ENCODE assay signal across 25 mouse cellular contexts in the genomic region with DNA sequence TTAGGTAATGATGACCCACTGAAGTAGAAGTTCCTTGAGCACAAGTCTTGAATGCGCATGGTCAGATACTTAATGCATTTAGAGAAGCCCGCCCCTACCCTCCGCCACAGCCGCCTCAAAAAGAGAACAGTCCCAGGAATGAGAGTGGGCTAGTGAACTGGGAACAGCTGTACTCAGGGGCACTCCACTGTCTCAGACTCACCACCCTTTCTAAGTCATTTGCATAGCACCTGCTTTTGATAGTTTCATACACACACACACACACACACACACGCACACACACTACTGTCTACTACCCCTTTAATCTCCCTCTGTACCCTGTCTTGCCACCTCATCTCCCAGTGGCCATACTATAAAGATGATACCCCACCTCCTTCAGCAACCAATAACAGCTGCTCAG. TPM values are rescaled to one million over a fixed set of nuclear protein-coding genes. Genes with fewer than 3 reads are reported as not detected.
A peak's percentile ranks its signal among the peaks of the same experiment; 100 is the strongest.
DNase-seq lines count a peak whose midpoint lies in the region; ATAC-seq and TF ChIP-seq lines count a peak whose summit lies in the region.
"Had no signal": no experiment of that assay in that cellular context is flagged by ENCODE, and none has a peak within 500 bp of the region (broad histone marks: within the 10 kb centered on the region; RNA-seq: fewer than 3 reads in every experiment).

No protein-coding gene starts in this region.

- peaks cover 10% of the 10 kb centered on the region for H3K4me1 ChIP-seq in forebrain, embryonic 12.5 days
- no peaks in the 10 kb centered on the region for H3K4me1 ChIP-seq in forebrain, postnatal 0 days (ENCODE audit: insufficient read depth)
- H3K4me1 ChIP-seq in kidney, embryonic 16.5 days (ENCODE audit: insufficient read depth, low read length), result no peaks in the 10 kb centered on the region
- H3K4me1 ChIP-seq in kidney, embryonic 15.5 days, result no peaks in the 10 kb centered on the region
- 0 out of 2 replicates have a peak, but pooled peaks cover 6% of the 10 kb centered on the region for H3K4me1 ChIP-seq in neural tube, embryonic 14.5 days (ENCODE audit: control insufficient read depth, insufficient read depth, low read length)
- peaks cover 8% of the 10 kb centered on the region; the same call in 1 of the 2 replicates for H3K4me1 ChIP-seq in heart, embryonic 12.5 days (replicated peaks)
- H3K4me1 ChIP-seq: embryonic facial prominence, embryonic 15.5 days; liver, embryonic 13.5 days had no signal

- H3K27ac ChIP-seq in forebrain, embryonic 12.5 days, result no peak overlapping the region
- no peak overlapping the region for H3K27ac ChIP-seq in forebrain, postnatal 0 days (ENCODE audit: low read depth, low read length)
- H3K27ac ChIP-seq in kidney, embryonic 16.5 days (ENCODE audit: low read length), result no peak overlapping the region
- no peak overlapping the region for H3K27ac ChIP-seq in kidney, embryonic 15.5 days
- no peak overlapping the region for H3K27ac ChIP-seq in neural tube, embryonic 14.5 days (ENCODE audit: low read depth, low read length)
- no peak overlapping the region for H3K27ac ChIP-seq in heart, embryonic 12.5 days (ENCODE audit: poor library complexity, severe bottlenecking)
- H3K27ac ChIP-seq: embryonic facial prominence, embryonic 15.5 days; heart, embryonic 13.5 days; kidney, postnatal 0 days; liver, embryonic 13.5 days; stomach, postnatal 0 days had no signal

- DNase-seq in forebrain, postnatal 0 days, result no peak
- DNase-seq in B cell, adult 2 months, result peak; percentile 17 to 23
- DNase-seq: adrenal gland, postnatal 25 days; cerebellum, adult 9-11 months; gastrocnemius, postnatal 14 days; heart, adult 11 months; heart, postnatal 14 days; kidney, adult 11 months; layer of hippocampus, adult 9-11 months; liver, embryonic 13.5 days; lung, adult 2 months; lung, postnatal 36 days; thymus, adult 2 months; thymus, postnatal 4 days had no signal

- peaks cover 73% of the 10 kb centered on the region for H3K36me3 ChIP-seq in forebrain, embryonic 12.5 days (replicated peaks)
- H3K36me3 ChIP-seq in forebrain, postnatal 0 days (ENCODE audit: insufficient read depth), result peaks cover 35% of the 10 kb centered on the region
- peaks cover 57% of the 10 kb centered on the region for H3K36me3 ChIP-seq in kidney, embryonic 16.5 days (ENCODE audit: insufficient read depth, low read length)
- H3K36me3 ChIP-seq in kidney, embryonic 15.5 days, result peaks cover 88% of the 10 kb centered on the region
- H3K36me3 ChIP-seq in neural tube, embryonic 14.5 days (ENCODE audit: control insufficient read depth, insufficient read depth, low read length), result peaks cover 27% of the 10 kb centered on the region
- peaks cover 71% of the 10 kb centered on the region for H3K36me3 ChIP-seq in heart, embryonic 12.5 days

- peak; percentile 48; the same call in 1 of the 2 replicates for ATAC-seq in forebrain, embryonic 12.5 days (ENCODE audit: low FRiP score)
- no peak for ATAC-seq in forebrain, postnatal 0 days
- ATAC-seq in kidney, embryonic 16.5 days (ENCODE audit: low FRiP score, low TSS enrichment), result peak; percentile 42; the same call in 1 of the 2 replicates
- ATAC-seq in kidney, embryonic 15.5 days (replicated peaks; ENCODE audit: low FRiP score), result no peak
- ATAC-seq in neural tube, embryonic 14.5 days (ENCODE audit: low read depth), result peak; percentile 32; the same call in 1 of the 2 replicates
- ATAC-seq in heart, embryonic 12.5 days (ENCODE audit: insufficient number of reproducible peaks, low FRiP score), result no peak
- ATAC-seq: CD4-positive, CD25-positive, alpha-beta regulatory T cell, adult 4 months had no signal

- H3K4me2 ChIP-seq in forebrain, embryonic 12.5 days, result no peak overlapping the region
- H3K4me2 ChIP-seq in forebrain, postnatal 0 days (ENCODE audit: low read depth), result no peak overlapping the region
- H3K4me2 ChIP-seq in kidney, embryonic 16.5 days (replicated peaks; ENCODE audit: low read depth, low read length), result no peak overlapping the region
- H3K4me2 ChIP-seq in kidney, embryonic 15.5 days, result no peak overlapping the region
- H3K4me2 ChIP-seq in neural tube, embryonic 14.5 days (ENCODE audit: low read depth, low read length), result no peak overlapping the region
- H3K4me2 ChIP-seq in heart, embryonic 12.5 days, result no peak overlapping the region
- H3K4me2 ChIP-seq: embryonic facial prominence, embryonic 15.5 days; heart, embryonic 13.5 days; liver, embryonic 13.5 days had no signal

- H3K9me3 ChIP-seq in forebrain, embryonic 12.5 days, result no peaks in the 10 kb centered on the region
- no peaks in the 10 kb centered on the region for H3K9me3 ChIP-seq in forebrain, postnatal 0 days (ENCODE audit: low read length)
- no peaks in the 10 kb centered on the region for H3K9me3 ChIP-seq in kidney, embryonic 16.5 days (ENCODE audit: low read length)
- no peaks in the 10 kb centered on the region for H3K9me3 ChIP-seq in kidney, embryonic 15.5 days (replicated peaks)
- no peaks in the 10 kb centered on the region for H3K9me3 ChIP-seq in neural tube, embryonic 14.5 days (ENCODE audit: control insufficient read depth, low read length)
- H3K9me3 ChIP-seq in heart, embryonic 12.5 days (replicated peaks), result no peaks in the 10 kb centered on the region
- H3K9me3 ChIP-seq: embryonic facial prominence, embryonic 15.5 days; heart, embryonic 13.5 days; liver, embryonic 13.5 days; megakaryocyte, embryonic 14.5 days had no signal

- no peak overlapping the region for H3K9ac ChIP-seq in forebrain, embryonic 12.5 days
- H3K9ac ChIP-seq in forebrain, postnatal 0 days, result no peak overlapping the region
- H3K9ac ChIP-seq in kidney, embryonic 16.5 days (replicated peaks; ENCODE audit: low read length), result no peak overlapping the region
- H3K9ac ChIP-seq in kidney, embryonic 15.5 days, result no peak overlapping the region
- no peak overlapping the region for H3K9ac ChIP-seq in neural tube, embryonic 14.5 days (replicated peaks; ENCODE audit: low read depth, low read length)
- no peak overlapping the region for H3K9ac ChIP-seq in heart, embryonic 12.5 days
- H3K9ac ChIP-seq: embryonic facial prominence, embryonic 15.5 days; heart, embryonic 13.5 days; liver, embryonic 13.5 days had no signal

- H3K4me3 ChIP-seq in forebrain, embryonic 12.5 days (replicated peaks), result no peak overlapping the region
- H3K4me3 ChIP-seq in forebrain, postnatal 0 days (ENCODE audit: low read depth, low read length), result no peak overlapping the region
- H3K4me3 ChIP-seq in kidney, embryonic 16.5 days (ENCODE audit: low read length), result no peak overlapping the region
- no peak overlapping the region for H3K4me3 ChIP-seq in kidney, embryonic 15.5 days (replicated peaks)
- H3K4me3 ChIP-seq in neural tube, embryonic 14.5 days (ENCODE audit: low read depth, low read length), result no peak overlapping the region
- no peak overlapping the region for H3K4me3 ChIP-seq in heart, embryonic 12.5 days
- H3K4me3 ChIP-seq: embryonic facial prominence, embryonic 15.5 days; heart, embryonic 13.5 days; liver, embryonic 13.5 days; megakaryocyte, embryonic 14.5 days had no signal

- 89% methylated on average over 5 of the region's 5 CpGs for WGBS in forebrain, embryonic 12.5 days
- 79% methylated on average over 5 of the region's 5 CpGs for WGBS in forebrain, postnatal 0 days
- 96% methylated on average over 5 of the region's 5 CpGs for WGBS in kidney, embryonic 16.5 days
- 90% methylated on average over 5 of the region's 5 CpGs for WGBS in kidney, embryonic 15.5 days
- 90% methylated on average over 5 of the region's 5 CpGs for WGBS in neural tube, embryonic 14.5 days
- 95% methylated on average over 5 of the region's 5 CpGs for WGBS in heart, embryonic 12.5 days

- no peak for TF ChIP-seq CTCF in forebrain, postnatal 0 days (IDR thresholded peaks at IDR 0.05; ENCODE audit: low read depth)

- no peaks in the 10 kb centered on the region for H3K27me3 ChIP-seq in forebrain, embryonic 12.5 days
- no peaks in the 10 kb centered on the region for H3K27me3 ChIP-seq in forebrain, postnatal 0 days (ENCODE audit: insufficient read depth, low read length)
- H3K27me3 ChIP-seq in kidney, embryonic 16.5 days (ENCODE audit: insufficient read depth, low read length), result no peaks in the 10 kb centered on the region
- no peaks in the 10 kb centered on the region for H3K27me3 ChIP-seq in kidney, embryonic 15.5 days
- H3K27me3 ChIP-seq in neural tube, embryonic 14.5 days (ENCODE audit: control insufficient read depth, insufficient read depth, low read length), result no peaks in the 10 kb centered on the region
- no peaks in the 10 kb centered on the region for H3K27me3 ChIP-seq in heart, embryonic 12.5 days (replicated peaks)
- H3K27me3 ChIP-seq: embryonic facial prominence, embryonic 15.5 days; heart, embryonic 13.5 days; liver, embryonic 13.5 days; megakaryocyte, embryonic 14.5 days had no signal

RNA-seq across cellular contexts. Expression of a gene that starts 45.5 kb away (rescaled TPM):
- polyA plus RNA-seq in forebrain, embryonic 12.5 days (2016; fragmentation: Nextera tagmentation; extraction: Ambion mirVana), result 56.9 and 59.3 TPM in 2 replicates
- total RNA-seq in forebrain, postnatal 0 days (2014; rRNA removed), result 51.0 and 59.2 TPM in 2 replicates
- polyA plus RNA-seq in forebrain, postnatal 0 days (2015; fragmentation: Nextera tagmentation; extraction: Ambion mirVana), result 20.7 and 28.7 TPM in 2 replicates
- 46.6 TPM in 2 replicates for polyA plus RNA-seq in kidney, embryonic 16.5 days (2015; fragmentation: Nextera tagmentation; extraction: Ambion mirVana)
- polyA plus RNA-seq in kidney, embryonic 15.5 days (2015; fragmentation: Nextera tagmentation; extraction: Ambion mirVana), result 42.3 and 44.6 TPM in 2 replicates
- polyA plus RNA-seq in neural tube, embryonic 14.5 days (2014; fragmentation: Nextera tagmentation; extraction: Ambion mirVana), result 44.4 and 52.2 TPM in 2 replicates
- 33.5 and 37.5 TPM in 2 replicates for polyA plus RNA-seq in heart, embryonic 12.5 days (2016; fragmentation: Nextera tagmentation; extraction: Ambion mirVana)

RNA-seq across cellular contexts. Expression of a gene that starts 55.4 kb away (rescaled TPM):
- polyA plus RNA-seq in forebrain, embryonic 12.5 days (2016; fragmentation: Nextera tagmentation; extraction: Ambion mirVana), result 75.8 and 79.0 TPM in 2 replicates
- 92.8 and 110 TPM in 2 replicates for total RNA-seq in forebrain, postnatal 0 days (2014; rRNA removed)
- polyA plus RNA-seq in forebrain, postnatal 0 days (2015; fragmentation: Nextera tagmentation; extraction: Ambion mirVana), result 74.0 and 79.3 TPM in 2 replicates
- 37.8 and 38.4 TPM in 2 replicates for polyA plus RNA-seq in kidney, embryonic 16.5 days (2015; fragmentation: Nextera tagmentation; extraction: Ambion mirVana)
- polyA plus RNA-seq in kidney, embryonic 15.5 days (2015; fragmentation: Nextera tagmentation; extraction: Ambion mirVana), result 32.9 and 33.6 TPM in 2 replicates
- polyA plus RNA-seq in neural tube, embryonic 14.5 days (2014; fragmentation: Nextera tagmentation; extraction: Ambion mirVana), result 70.8 and 81.4 TPM in 2 replicates
- 31.2 and 33.4 TPM in 2 replicates for polyA plus RNA-seq in heart, embryonic 12.5 days (2016; fragmentation: Nextera tagmentation; extraction: Ambion mirVana)

RNA-seq across cellular contexts. Expression of a gene that starts 57.7 kb away (rescaled TPM):
- 39.6 and 43.9 TPM in 2 replicates for polyA plus RNA-seq in forebrain, embryonic 12.5 days (2016; fragmentation: Nextera tagmentation; extraction: Ambion mirVana)
- 39.9 and 40.7 TPM in 2 replicates for total RNA-seq in forebrain, postnatal 0 days (2014; rRNA removed)
- 34.4 and 47.7 TPM in 2 replicates for polyA plus RNA-seq in forebrain, postnatal 0 days (2015; fragmentation: Nextera tagmentation; extraction: Ambion mirVana)
- polyA plus RNA-seq in kidney, embryonic 16.5 days (2015; fragmentation: Nextera tagmentation; extraction: Ambion mirVana), result 68.7 and 71.0 TPM in 2 replicates
- polyA plus RNA-seq in kidney, embryonic 15.5 days (2015; fragmentation: Nextera tagmentation; extraction: Ambion mirVana), result 66.0 and 70.2 TPM in 2 replicates
- polyA plus RNA-seq in neural tube, embryonic 14.5 days (2014; fragmentation: Nextera tagmentation; extraction: Ambion mirVana), result 39.5 and 45.9 TPM in 2 replicates
- polyA plus RNA-seq in heart, embryonic 12.5 days (2016; fragmentation: Nextera tagmentation; extraction: Ambion mirVana), result 40.9 and 41.1 TPM in 2 replicates

Comparison
In these comparisons a context has a peak if more than half of its experiments do, and no peak if none do; other contexts are left out.
1. ATAC-seq: peak in forebrain, embryonic 12.5 days (single experiment), kidney, embryonic 16.5 days (single experiment) and neural tube, embryonic 14.5 days (single experiment); none in forebrain, postnatal 0 days (single experiment), kidney, embryonic 15.5 days (single experiment) and heart, embryonic 12.5 days (single experiment).